Mouse (Mus musculus) kidney, embryonic 16.5 days (tissue): ENCODE measurements around the gene Gm49387. TPM values are rescaled to one million over a fixed set of nuclear protein-coding genes. Genes with fewer than 3 reads are reported as not detected.

Experiments used
- ATAC-seq: fragments of 200-750 bp; cut with Nextera tagmentation; 2 replicates; pipeline ENCODE4 v1.8.0; 2017; ENCODE audit warnings: moderate TSS enrichment; ENCODE audit not compliant: low FRiP score, low TSS enrichment
- H3K27ac ChIP-seq: fragments of 300-500 bp; sonication (generic); 2 replicates; pipeline ENCODE4 v1.5.1; 2014; ENCODE audit warnings: low read length
- H3K27me3 ChIP-seq: fragments of 300-500 bp; sonication (generic); 2 replicates; pipeline ENCODE4 v1.6.1; 2014; ENCODE audit warnings: low read length, control low read depth, mixed read lengths; ENCODE audit not compliant: insufficient read depth
- H3K36me3 ChIP-seq: fragments of 300-500 bp; sonication (generic); 2 replicates; pipeline ENCODE4 v1.6.1; 2014; ENCODE audit warnings: low read length, control low read depth, mixed read lengths; ENCODE audit not compliant: insufficient read depth
- H3K4me1 ChIP-seq: fragments of 300-500 bp; sonication (generic); 2 replicates; pipeline ENCODE4 v1.6.1; 2014; ENCODE audit warnings: low read length, control low read depth, mixed read lengths; ENCODE audit not compliant: insufficient read depth
- H3K4me2 ChIP-seq: fragments of 300-500 bp; sonication (generic); replicated peaks from 2 replicates; pipeline ENCODE4 v1.6.1; 2014; ENCODE audit warnings: low read depth, low read length
- H3K4me3 ChIP-seq: fragments of 300-500 bp; sonication (generic); 2 replicates; pipeline ENCODE4 v1.5.1; 2014; ENCODE audit warnings: mild to moderate bottlenecking, low read length
- H3K9ac ChIP-seq: fragments of 300-500 bp; sonication (generic); replicated peaks from 2 replicates; pipeline ENCODE4 v1.6.1; 2014; ENCODE audit warnings: low read length
- H3K9me3 ChIP-seq: fragments of 300-500 bp; sonication (generic); 2 replicates; pipeline ENCODE4 v1.6.1; 2016; ENCODE audit warnings: low read length, control low read depth
- WGBS: fragments of 180-500 bp; shearing (Covaris S2); extraction: QIAGEN DNeasy Blood & Tissue Kit; methylation state at CpG from one replicate; pipeline ENCODE4 v1.1.7; 2014; 5-methylcytosine and 5-hydroxymethylcytosine counted together
- polyA plus RNA-seq: library from polyadenylated mRNA; unstranded; fragments of >200 nt; fragmentation: Nextera tagmentation; extraction: Ambion mirVana; gene quantifications from 2 replicates; pipeline ENCODE4 v1.2.1, GENCODE M21; 2015

The Gm49387 gene
- polyA plus RNA-seq, 1 experiment from 2014 or later, result 7.3 TPM

- peaks cover 18% of the 10 kb centered on the region for H3K4me1 ChIP-seq
- no peak overlapping the region for H3K4me3 ChIP-seq
- WGBS, result 52% methylated on average over 7 of the region's 7 CpGs
Observed at GRCm38 (mm10) chr14:31569151-31569631, 71.5 kb downstream of the Gm49387 start.

GRCm38 (mm10) chr14:31565478-31566212 is 75.0 kb downstream of the Gm49387 start:
- peak; percentile 73 for ATAC-seq
- WGBS, result 26% methylated on average over 9 of the region's 9 CpGs

More at GRCm38 (mm10) chr14:31569151-31569631, 71.5 kb downstream of the Gm49387 start:
- H3K9ac ChIP-seq, result no peak overlapping the region
- no peaks in the 10 kb centered on the region for H3K9me3 ChIP-seq
- no peak overlapping the region for H3K27ac ChIP-seq
- H3K36me3 ChIP-seq, result no peaks in the 10 kb centered on the region
- no peak; the same call in 1 of the 2 replicates for ATAC-seq
- H3K4me2 ChIP-seq, result no peak overlapping the region
- H3K27me3 ChIP-seq, result no peaks in the 10 kb centered on the region

GRCm38 (mm10) chr14:31564452-31565179 is 76.1 kb downstream of the Gm49387 start:
- H3K27me3 ChIP-seq, result peaks cover 2% of the 10 kb centered on the region; the same call in 1 of the 2 replicates
- ATAC-seq, result peak; percentile 83
- H3K36me3 ChIP-seq, result no peaks in the 10 kb centered on the region
- peaks cover 29% of the 10 kb centered on the region for H3K4me1 ChIP-seq
- H3K9me3 ChIP-seq, result no peaks in the 10 kb centered on the region
- peak overlapping the region; percentile 64 for H3K27ac ChIP-seq
- no peak overlapping the region for H3K4me3 ChIP-seq
- H3K4me2 ChIP-seq, result no peak overlapping the region
- H3K9ac ChIP-seq, result no peak overlapping the region
- 6% methylated on average over 6 of the region's 6 CpGs for WGBS

More at GRCm38 (mm10) chr14:31565478-31566212, 75.0 kb downstream of the Gm49387 start:
- no peak overlapping the region for H3K4me2 ChIP-seq
- no peaks in the 10 kb centered on the region for H3K9me3 ChIP-seq
- H3K4me3 ChIP-seq, result no peak overlapping the region
- H3K27me3 ChIP-seq, result peaks cover 2% of the 10 kb centered on the region; the same call in 1 of the 2 replicates
- H3K36me3 ChIP-seq, result no peaks in the 10 kb centered on the region
- H3K9ac ChIP-seq, result no peak overlapping the region
- H3K4me1 ChIP-seq, result peaks cover 27% of the 10 kb centered on the region
- H3K27ac ChIP-seq, result peak overlapping the region; percentile 64

- no peak overlapping the region for H3K9ac ChIP-seq
- 13% methylated on average over 5 of the region's 5 CpGs for WGBS
- no peak for ATAC-seq
- H3K4me3 ChIP-seq, result no peak overlapping the region
- no peaks in the 10 kb centered on the region for H3K36me3 ChIP-seq
- no peak overlapping the region for H3K4me2 ChIP-seq
- H3K27me3 ChIP-seq, result peaks cover 2% of the 10 kb centered on the region; the same call in 1 of the 2 replicates
- no peak overlapping the region for H3K27ac ChIP-seq
- H3K9me3 ChIP-seq, result no peaks in the 10 kb centered on the region
- H3K4me1 ChIP-seq, result peaks cover 33% of the 10 kb centered on the region
Observed at GRCm38 (mm10) chr14:31560886-31561285, 79.8 kb downstream of the Gm49387 start.

GRCm38 (mm10) chr14:31559216-31559615 is 81.5 kb downstream of the Gm49387 start:
- no peaks in the 10 kb centered on the region for H3K36me3 ChIP-seq
- no peak overlapping the region for H3K9ac ChIP-seq
- peaks cover 2% of the 10 kb centered on the region; the same call in 1 of the 2 replicates for H3K27me3 ChIP-seq
- no peak overlapping the region for H3K4me3 ChIP-seq
- no peaks in the 10 kb centered on the region for H3K9me3 ChIP-seq
- H3K4me1 ChIP-seq, result peaks cover 17% of the 10 kb centered on the region
- no peak overlapping the region for H3K4me2 ChIP-seq
- no peak for ATAC-seq
- 36% methylated on average over 5 of the region's 5 CpGs for WGBS
- no peak overlapping the region for H3K27ac ChIP-seq

- H3K27me3 ChIP-seq, result peaks cover 2% of the 10 kb centered on the region; the same call in 1 of the 2 replicates
- H3K4me2 ChIP-seq, result no peak overlapping the region
- no peaks in the 10 kb centered on the region for H3K9me3 ChIP-seq
- no peaks in the 10 kb centered on the region for H3K36me3 ChIP-seq
- WGBS, result 39% methylated on average over 9 of the region's 9 CpGs
- peaks cover 13% of the 10 kb centered on the region for H3K4me1 ChIP-seq
- peak; percentile 43; the same call in 1 of the 2 replicates for ATAC-seq
- H3K4me3 ChIP-seq, result no peak overlapping the region
- H3K27ac ChIP-seq, result no peak overlapping the region
- H3K9ac ChIP-seq, result no peak overlapping the region
Observed at GRCm38 (mm10) chr14:31557784-31558183, 82.9 kb downstream of the Gm49387 start.

- no peak overlapping the region for H3K4me2 ChIP-seq
- no peak overlapping the region for H3K9ac ChIP-seq
- no peaks in the 10 kb centered on the region for H3K36me3 ChIP-seq
- H3K27ac ChIP-seq, result 0 out of 2 replicates have a peak overlapping the region, but pooled peaks have one; percentile 3
- no peaks in the 10 kb centered on the region for H3K27me3 ChIP-seq
- 49% methylated on average over 8 of the region's 8 CpGs for WGBS
- H3K4me1 ChIP-seq, result peaks cover 13% of the 10 kb centered on the region
- no peak overlapping the region for H3K4me3 ChIP-seq
- no peaks in the 10 kb centered on the region for H3K9me3 ChIP-seq
- peak; percentile 53; the same call in 1 of the 2 replicates for ATAC-seq
Observed at GRCm38 (mm10) chr14:31557273-31557672, 83.4 kb downstream of the Gm49387 start.

- Histone ChIP-seq H3K4me1 (peaks cover 13% of the 10 kb centered on the region), H3K36me3 (no peaks in the 10 kb centered on the region), H3K9me3 (no peaks in the 10 kb centered on the region), H3K4me3 (no peak overlapping the region), H3K9ac (no peak overlapping the region), H3K27me3 (no peaks in the 10 kb centered on the region), H3K4me2 (no peak overlapping the region), H3K27ac (0 out of 2 replicates have a peak overlapping the region, but pooled peaks have one; percentile 3)
- ATAC-seq, result no peak
- WGBS, result 81% methylated on average over 9 of the region's 9 CpGs
Observed at GRCm38 (mm10) chr14:31556526-31557260, 84.0 kb downstream of the Gm49387 start.

GRCm38 (mm10) chr14:31555963-31556434 is 84.7 kb downstream of the Gm49387 start:
- peaks cover 11% of the 10 kb centered on the region for H3K4me1 ChIP-seq
- H3K27me3 ChIP-seq, result no peaks in the 10 kb centered on the region
- H3K4me3 ChIP-seq, result no peak overlapping the region
- H3K36me3 ChIP-seq, result no peaks in the 10 kb centered on the region
- H3K27ac ChIP-seq, result 0 out of 2 replicates have a peak overlapping the region, but pooled peaks have one; percentile 17
- no peak for ATAC-seq
- H3K9ac ChIP-seq, result no peak overlapping the region
- no peaks in the 10 kb centered on the region for H3K9me3 ChIP-seq
- 32% methylated on average over 14 of the region's 14 CpGs for WGBS
- H3K4me2 ChIP-seq, result no peak overlapping the region
